Mouse (Mus musculus): ENCODE results near the gene Gm10376. TPM values are rescaled to one million over a fixed set of nuclear protein-coding genes. Genes with fewer than 3 reads are reported as not detected.
"Not testable (repeated sequence)": the region's sequence is repeated elsewhere in the genome, so short reads cannot be mapped to it uniquely, and the experiment has no call there.

Gm10376 gene
- not detected in 2 replicates for polyA plus RNA-seq (2015; fragmentation: Nextera tagmentation; extraction: Ambion mirVana)

- DNase-seq; H3K4me2 ChIP-seq; H3K9me3 ChIP-seq (replicated peaks); H3K27me3 ChIP-seq; H3K36me3 ChIP-seq; H3K4me3 ChIP-seq (replicated peaks); H3K27ac ChIP-seq; H3K9ac ChIP-seq; H3K4me1 ChIP-seq (replicated peaks); ATAC-seq (ENCODE audit: low read depth): not testable (repeated sequence)
Measured at GRCm38 (mm10) chr14:43015528-43015927, at the start of gene Gm10376. Gene Gm10376 (minus strand): TSS chr14:43015628.

DNA sequence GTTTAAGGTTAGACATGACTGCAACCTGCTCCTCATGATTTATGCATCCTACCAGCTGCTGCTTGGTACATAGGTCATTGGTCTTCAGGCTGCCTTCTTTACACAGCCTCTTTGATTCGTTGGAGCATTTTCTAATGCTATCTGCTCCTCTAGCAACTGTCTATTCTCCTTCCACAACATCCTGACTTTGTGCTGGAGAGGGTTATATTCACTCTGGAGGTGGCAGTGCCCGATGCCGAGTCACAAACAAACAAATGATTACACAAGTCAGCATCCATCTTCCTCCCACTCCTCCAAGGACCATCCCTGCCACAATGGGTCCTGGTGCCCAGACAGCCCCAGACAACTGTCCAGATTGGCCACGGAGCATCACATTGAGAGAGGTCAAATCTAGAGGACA is 44.8 kb upstream of the Gm10376 start:
- H3K9me3 ChIP-seq (replicated peaks); DNase-seq; H3K4me2 ChIP-seq; H3K4me3 ChIP-seq (replicated peaks); ATAC-seq (ENCODE audit: low read depth); H3K27me3 ChIP-seq; H3K36me3 ChIP-seq; H3K4me1 ChIP-seq (replicated peaks); H3K27ac ChIP-seq; H3K9ac ChIP-seq: not testable (repeated sequence)
- 52% methylated on average over 4 of the region's 4 CpGs for WGBS (ENCODE audit: insufficient replicate concordance)

DNA sequence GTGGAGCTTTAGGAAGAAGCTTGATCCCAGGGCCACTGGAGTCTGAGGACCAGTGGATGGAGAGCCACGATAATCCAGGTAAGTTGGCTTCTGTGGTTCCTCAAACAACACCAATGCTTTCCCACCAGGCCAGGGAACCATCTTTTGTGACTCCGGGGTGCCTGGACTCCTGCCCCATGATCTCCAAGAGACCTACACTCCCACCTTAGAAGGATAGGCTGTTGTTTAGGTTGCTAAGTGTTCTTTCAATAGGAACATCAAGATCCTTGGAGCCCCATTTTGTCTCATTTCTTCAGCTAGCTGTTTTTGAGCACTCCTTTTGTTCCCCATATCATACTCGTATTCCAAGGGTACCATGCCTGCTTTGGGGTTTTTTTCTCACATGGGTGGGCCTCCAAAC is 42.6 kb upstream of the Gm10376 start:
- WGBS (ENCODE audit: insufficient replicate concordance) = 54% methylated on average over 3 of the region's 3 CpGs
- H3K4me3 ChIP-seq (replicated peaks); H3K9me3 ChIP-seq (replicated peaks); DNase-seq; ATAC-seq (ENCODE audit: low read depth); H3K36me3 ChIP-seq; H3K27me3 ChIP-seq; H3K9ac ChIP-seq; H3K4me2 ChIP-seq; H3K27ac ChIP-seq; H3K4me1 ChIP-seq (replicated peaks): not testable (repeated sequence)

- not testable (repeated sequence) for ATAC-seq (ENCODE audit: low read depth); H3K4me3 ChIP-seq (replicated peaks)
Measured at GRCm38 (mm10) chr14:42993524-42993923, 21.9 kb downstream of the Gm10376 start, which contains the start of gene Gm8082. Gene Gm8082 (minus strand): TSS chr14:42993624.

More at GRCm38 (mm10) chr14:42993524-42993923, 21.9 kb downstream of the Gm10376 start, which contains the start of gene Gm8082:
- not testable (repeated sequence) for H3K4me2 ChIP-seq; H3K9me3 ChIP-seq (replicated peaks); DNase-seq; H3K27ac ChIP-seq; H3K4me1 ChIP-seq (replicated peaks); H3K36me3 ChIP-seq; H3K9ac ChIP-seq; H3K27me3 ChIP-seq
- no CpG with 5 or more reads among the region's 1 CpGs for WGBS (ENCODE audit: insufficient replicate concordance)

Other genes starting within 250 kb of the Gm10376 start
- gene Gm3015, start 246.8 kb downstream of the Gm10376 start, polyA plus RNA-seq (2015; fragmentation: Nextera tagmentation; extraction: Ambion mirVana) = not detected in 2 replicates
- gene Gm10377, start 217.6 kb downstream of the Gm10376 start, polyA plus RNA-seq (2015; fragmentation: Nextera tagmentation; extraction: Ambion mirVana) = not detected in 2 replicates
- not detected in 2 replicates for gene Gm21977, start 162.2 kb downstream of the Gm10376 start, polyA plus RNA-seq (2015; fragmentation: Nextera tagmentation; extraction: Ambion mirVana)
- gene Gm8082, start 22.0 kb downstream of the Gm10376 start, polyA plus RNA-seq (2015; fragmentation: Nextera tagmentation; extraction: Ambion mirVana) = not detected in 2 replicates
- not detected in 2 replicates for gene Gm8094, start 61.0 kb upstream of the Gm10376 start, polyA plus RNA-seq (2015; fragmentation: Nextera tagmentation; extraction: Ambion mirVana)
- gene Gm8104, start 85.0 kb upstream of the Gm10376 start, polyA plus RNA-seq (2015; fragmentation: Nextera tagmentation; extraction: Ambion mirVana) = not detected in 2 replicates
- not detected in 2 replicates for gene Gm7233, start 164.2 kb upstream of the Gm10376 start, polyA plus RNA-seq (2015; fragmentation: Nextera tagmentation; extraction: Ambion mirVana)
- not detected in 2 replicates for gene Gm8122, start 219.7 kb upstream of the Gm10376 start, polyA plus RNA-seq (2015; fragmentation: Nextera tagmentation; extraction: Ambion mirVana)
- not detected in 2 replicates for gene Gm8126, start 243.0 kb upstream of the Gm10376 start, polyA plus RNA-seq (2015; fragmentation: Nextera tagmentation; extraction: Ambion mirVana)